Mouse (Mus musculus): Measurements from ENCODE around the gene Rpl38.

DNA sequence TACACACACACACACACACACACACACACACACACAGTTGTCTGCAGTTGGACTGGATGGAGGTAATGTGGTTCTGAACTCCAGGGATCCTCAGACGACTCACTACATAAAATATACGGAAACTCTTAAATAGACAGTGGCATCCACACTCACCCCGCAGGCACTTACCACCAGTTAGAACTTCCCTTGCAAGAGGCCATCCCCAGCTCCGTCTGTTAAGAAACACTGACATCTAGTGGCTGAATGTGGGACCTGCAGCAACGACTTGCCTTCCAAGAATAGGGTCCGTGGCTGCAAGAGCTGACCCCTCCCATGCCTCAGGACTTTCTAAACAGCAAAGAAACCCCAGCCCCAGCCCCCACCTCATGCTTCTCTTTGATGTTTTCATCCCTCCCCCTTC is 32.0 kb upstream of the Rpl38 start:
- TF ChIP-seq EP300 (IDR thresholded peaks at IDR 0.05): no peak
- peak; percentile 96 for TF ChIP-seq CTCF (IDR thresholded peaks at IDR 0.05)
